Mouse (Mus musculus) cortical plate, adult 2 months (tissue): Measurements from ENCODE around the gene Fgfr2. TPM values are rescaled to one million over a fixed set of nuclear protein-coding genes. Genes with fewer than 3 reads are reported as not detected.

Experiments
- H3K27ac ChIP-seq: fragments of 200-500 bp; 2 replicates; pipeline ENCODE4 v1.5.1; 2012; ENCODE audit warnings: low read length, control low read depth, inconsistent platforms; ENCODE audit not compliant: insufficient read depth
- H3K4me1 ChIP-seq: fragments of 200-500 bp; 2 replicates; pipeline ENCODE4 v1.6.1; 2011; ENCODE audit warnings: low read length; ENCODE audit not compliant: control insufficient read depth, insufficient read depth
- H3K4me3 ChIP-seq: fragments of 200-500 bp; 2 replicates; pipeline ENCODE4 v1.5.1; 2011; ENCODE audit warnings: mild to moderate bottlenecking, low read length, control low read depth; ENCODE audit not compliant: insufficient read depth
- CTCF ChIP-seq: fragments of 200-500 bp; IDR thresholded peaks from 2 replicates; pipeline ENCODE4 v1.5.1; 2011; ENCODE audit warnings: mild to moderate bottlenecking, control low read depth, low read length; ENCODE audit not compliant: insufficient read depth; ENCODE audit errors: extremely low read depth
- POLR2A ChIP-seq: fragments of 200-500 bp; IDR thresholded peaks from 2 replicates; pipeline ENCODE4 v1.6.1; 2011; ENCODE audit warnings: mild to moderate bottlenecking, low read length, control low read depth; ENCODE audit not compliant: insufficient read depth; ENCODE audit errors: extremely low read depth
- polyA plus RNA-seq: library from polyadenylated mRNA; depleted of rRNA; stranded (reverse); fragments of >200 nt; gene quantifications from 2 replicates; pipeline ENCODE4 v1.2.3, GENCODE M21; 2012

Gene Fgfr2
- polyA plus RNA-seq, 1 experiment = 50.4 TPM

DNA sequence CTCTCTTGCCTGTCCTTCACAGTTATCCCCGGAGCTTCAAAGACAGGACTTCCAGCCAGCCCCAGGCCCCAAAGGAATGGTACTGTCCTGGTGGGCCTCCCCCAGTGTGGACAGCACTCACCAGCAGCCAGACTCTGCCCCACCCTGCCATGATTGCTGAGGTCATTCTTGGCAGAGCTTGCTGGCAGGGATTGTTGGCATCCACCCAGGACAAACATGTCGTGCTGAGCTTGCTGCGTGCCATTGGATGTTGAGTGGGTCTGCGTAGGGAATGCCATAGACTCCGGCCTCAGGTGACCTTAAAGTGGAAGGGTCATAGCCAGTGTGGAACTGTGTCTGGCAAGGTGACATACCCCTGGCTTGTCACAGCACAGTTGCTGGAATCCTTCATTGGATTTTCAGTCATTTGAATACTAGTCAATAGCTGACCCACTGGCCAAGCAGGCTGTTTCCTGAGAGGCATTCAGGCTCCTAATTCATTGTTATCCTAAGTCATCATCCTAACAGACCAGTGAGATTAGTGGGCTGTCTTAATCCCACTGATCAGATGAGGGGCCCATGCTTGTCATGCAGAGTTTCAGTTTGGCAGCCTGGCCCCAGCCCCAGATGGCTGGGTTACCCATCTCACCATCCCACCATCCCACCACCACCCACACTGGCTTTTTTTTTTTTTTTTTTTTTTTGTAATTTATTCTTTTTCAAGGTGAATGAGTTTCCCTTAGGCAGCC, 2145.2 kb downstream of the Fgfr2 start:
- no peak overlapping the region for H3K4me3 ChIP-seq
- TF ChIP-seq POLR2A = no peak
- TF ChIP-seq CTCF = no peak
- H3K4me1 ChIP-seq = peaks cover 1% of the 10 kb centered on the region; the same call in 1 of the 2 replicates
- no peak overlapping the region for H3K27ac ChIP-seq

DNA sequence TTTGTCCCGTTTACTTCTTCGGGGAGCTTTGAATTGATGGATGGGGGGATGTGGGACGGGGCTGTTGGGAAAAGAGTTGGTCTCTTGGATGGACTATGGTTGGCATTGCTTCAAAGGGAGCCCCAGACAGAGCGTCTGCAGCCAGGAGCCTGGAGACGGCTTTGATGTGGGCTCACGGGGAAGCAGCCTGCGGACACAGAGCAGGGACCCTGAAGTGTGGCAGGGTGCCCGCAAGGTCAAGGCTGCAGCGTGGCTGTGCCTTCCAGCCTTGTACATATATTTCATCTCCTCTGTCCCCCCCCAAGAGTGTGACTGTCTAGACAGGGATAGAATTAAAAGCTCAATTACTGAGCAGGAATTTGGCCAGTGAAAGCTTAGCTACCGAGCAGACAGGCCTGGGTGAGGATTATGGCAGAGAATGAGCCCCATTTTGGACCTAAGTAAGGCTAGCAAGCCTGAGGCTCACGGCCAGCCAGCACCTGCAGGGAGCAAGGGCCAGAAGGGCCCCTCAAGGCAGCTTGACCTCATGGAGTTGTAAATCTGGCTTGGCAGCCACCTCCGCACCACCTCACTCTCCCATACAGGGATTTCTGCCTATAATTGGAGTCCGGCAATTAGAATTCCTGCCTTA, 2146.7 kb downstream of the Fgfr2 start:
- TF ChIP-seq CTCF = no peak
- no peak for TF ChIP-seq POLR2A
- no peak overlapping the region for H3K4me3 ChIP-seq
- H3K27ac ChIP-seq = no peak overlapping the region
- peaks cover 1% of the 10 kb centered on the region; the same call in 1 of the 2 replicates for H3K4me1 ChIP-seq

DNA sequence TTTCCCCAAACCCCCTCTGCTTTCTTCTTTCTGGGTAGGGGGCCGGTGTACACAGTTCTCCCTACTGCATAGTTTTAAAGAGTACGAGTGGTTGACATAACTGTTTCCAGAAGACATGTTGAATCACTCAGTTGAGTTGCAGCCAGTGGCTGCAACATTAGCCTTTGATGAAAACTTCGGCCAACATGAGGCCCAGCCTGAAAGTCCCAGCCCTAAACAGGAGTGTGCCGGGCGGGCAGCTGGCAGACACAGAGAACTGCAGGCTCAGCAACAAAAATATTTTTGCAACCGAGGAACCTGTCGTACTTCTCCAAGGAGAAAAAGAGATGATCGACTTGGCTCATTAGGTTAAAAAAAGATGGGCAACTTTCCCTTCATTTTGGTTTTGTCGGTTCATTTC, 2150.4 kb downstream of the Fgfr2 start:
- no peak overlapping the region for H3K27ac ChIP-seq
- peaks cover under 1% of the 10 kb centered on the region for H3K4me1 ChIP-seq
- TF ChIP-seq POLR2A = no peak
- no peak for TF ChIP-seq CTCF
- no peak overlapping the region for H3K4me3 ChIP-seq

DNA sequence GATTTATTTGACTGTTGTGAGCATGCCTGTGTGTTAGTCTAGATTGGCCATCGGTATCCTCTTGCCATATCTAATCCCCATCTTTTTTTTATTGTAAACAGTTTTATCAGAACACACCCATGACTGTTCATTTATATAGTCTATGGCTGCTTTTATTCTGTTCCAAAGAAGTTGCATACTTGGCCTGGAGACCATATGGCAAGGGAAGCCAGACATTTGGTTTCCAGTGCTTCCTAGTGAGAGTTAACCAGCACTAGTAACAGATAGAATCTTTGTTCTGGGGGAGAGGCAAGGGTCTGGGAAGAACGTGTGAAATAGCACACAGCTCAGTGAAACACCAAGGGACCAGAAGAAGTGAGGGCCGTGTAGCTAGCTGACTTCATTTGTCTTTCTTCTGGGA, 2153.6 kb downstream of the Fgfr2 start:
- no peak for TF ChIP-seq CTCF
- no peak for TF ChIP-seq POLR2A
- Histone ChIP-seq H3K4me1 (peaks cover 3% of the 10 kb centered on the region), H3K4me3 (no peak overlapping the region), H3K27ac (no peak overlapping the region)

DNA sequence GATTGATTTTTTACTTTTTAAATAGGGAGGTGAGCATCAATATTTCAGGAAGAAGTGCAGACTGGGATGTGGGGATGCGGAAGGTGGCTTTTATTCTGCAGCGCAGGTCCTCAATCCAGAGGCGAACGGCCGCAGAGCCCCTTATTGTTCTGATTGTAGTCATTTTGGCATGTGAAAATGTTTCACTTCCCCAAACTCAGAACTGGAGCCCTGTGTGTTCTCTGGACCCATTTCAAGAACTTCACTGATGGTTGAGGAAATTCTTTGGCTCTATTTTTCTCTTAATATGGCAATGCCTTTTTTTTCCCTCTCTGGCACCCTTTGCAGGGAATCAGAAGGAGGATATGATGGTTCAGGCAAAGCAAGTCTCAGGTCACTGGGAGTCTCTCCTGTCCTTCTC, 2154.1 kb downstream of the Fgfr2 start:
- Histone ChIP-seq H3K4me1 (peaks cover 3% of the 10 kb centered on the region), H3K4me3 (no peak overlapping the region), H3K27ac (no peak overlapping the region)
- TF ChIP-seq CTCF = no peak
- TF ChIP-seq POLR2A = no peak

DNA sequence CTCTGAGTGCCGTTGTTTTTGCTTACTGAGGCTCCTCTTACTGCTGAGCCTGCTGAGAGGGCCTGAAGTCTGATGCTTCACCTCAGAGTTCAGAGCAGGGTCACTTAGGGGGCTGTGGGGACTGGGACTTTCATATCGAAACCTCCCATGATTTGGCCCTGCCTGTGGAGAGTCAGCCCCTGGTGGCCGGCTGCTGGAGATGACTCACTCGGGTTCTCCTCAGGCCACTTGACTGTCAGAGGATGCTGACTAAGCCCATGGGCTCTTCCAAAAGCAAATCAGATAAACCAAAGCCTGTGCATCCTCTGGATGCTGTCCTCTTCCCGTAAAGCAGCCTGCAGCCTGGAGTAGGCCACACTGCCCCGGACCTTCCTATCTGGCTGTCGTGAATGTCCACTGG, 2154.6 kb downstream of the Fgfr2 start:
- H3K4me3 ChIP-seq = no peak overlapping the region
- no peak for TF ChIP-seq CTCF
- no peak for TF ChIP-seq POLR2A
- 0 out of 2 replicates have a peak overlapping the region, but pooled peaks have one; percentile 35 for H3K27ac ChIP-seq
- H3K4me1 ChIP-seq = peaks cover 3% of the 10 kb centered on the region

DNA sequence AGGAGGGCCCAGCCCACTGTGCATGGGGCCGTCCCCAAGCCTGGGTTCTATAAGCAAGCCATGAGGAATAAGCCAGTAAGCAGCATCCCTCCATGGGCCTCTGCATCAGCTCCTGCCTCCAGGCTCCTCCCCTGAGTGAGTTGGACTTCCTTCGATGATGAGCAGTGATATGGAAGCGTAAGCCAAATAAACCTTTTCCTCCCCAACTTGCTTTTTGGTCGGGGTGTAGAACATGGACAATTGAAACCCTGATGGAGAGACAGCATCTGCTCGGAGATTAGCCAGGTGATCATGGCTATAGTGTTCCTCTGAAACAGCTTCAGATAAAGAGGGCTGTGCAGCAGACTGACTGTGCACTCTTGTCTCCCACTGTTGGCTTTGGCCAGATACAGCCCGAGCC, 2155.2 kb downstream of the Fgfr2 start:
- no peak overlapping the region for H3K27ac ChIP-seq
- H3K4me3 ChIP-seq = no peak overlapping the region
- TF ChIP-seq POLR2A (no peak), CTCF (no peak)
- peaks cover 3% of the 10 kb centered on the region for H3K4me1 ChIP-seq

DNA sequence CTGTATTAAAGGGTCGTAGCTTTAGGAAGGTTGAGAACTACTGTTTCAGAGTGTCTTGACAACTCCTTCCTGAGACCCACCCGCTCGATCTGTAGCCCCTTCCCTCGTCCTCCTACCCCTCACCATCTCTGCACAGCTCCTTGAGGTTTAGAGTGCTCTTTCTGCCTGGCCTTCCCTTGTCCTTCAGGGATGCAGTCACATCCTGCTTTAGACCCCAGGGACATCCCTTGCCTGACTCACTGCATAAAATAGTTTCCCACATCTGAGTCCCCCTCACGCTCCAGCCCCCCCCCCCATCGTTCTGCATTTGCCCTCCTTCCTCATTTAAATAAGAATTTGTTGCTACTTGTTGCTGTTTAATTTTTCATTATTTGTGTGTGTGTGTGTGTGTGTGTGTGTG, 2156.3 kb downstream of the Fgfr2 start:
- no peak overlapping the region for H3K4me3 ChIP-seq
- no peak overlapping the region for H3K27ac ChIP-seq
- H3K4me1 ChIP-seq = peaks cover 3% of the 10 kb centered on the region
- TF ChIP-seq POLR2A = no peak
- no peak for TF ChIP-seq CTCF

DNA sequence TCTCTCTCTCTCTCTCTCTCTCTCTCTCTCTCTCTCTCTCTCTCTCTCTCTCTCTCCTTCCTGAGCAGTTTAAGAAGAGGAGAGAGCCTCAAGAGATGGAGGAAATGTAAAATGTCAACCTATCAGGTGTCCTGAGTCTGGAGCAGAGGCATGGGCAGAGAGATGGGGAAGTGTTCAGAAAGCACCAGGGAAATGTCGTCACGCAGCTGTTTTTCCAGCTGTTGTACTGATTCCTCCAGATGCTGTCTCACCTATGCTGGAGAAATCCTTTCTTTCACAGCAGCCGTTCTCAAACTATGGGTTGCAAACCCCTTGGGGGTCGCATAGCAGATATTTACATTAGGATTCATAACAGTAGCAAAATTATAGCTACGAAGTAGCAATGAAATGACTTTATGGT, 2156.7 kb downstream of the Fgfr2 start:
- no peak for TF ChIP-seq CTCF
- TF ChIP-seq POLR2A = no peak
- Histone ChIP-seq H3K4me1 (peaks cover 3% of the 10 kb centered on the region), H3K27ac (no peak overlapping the region), H3K4me3 (no peak overlapping the region)

DNA sequence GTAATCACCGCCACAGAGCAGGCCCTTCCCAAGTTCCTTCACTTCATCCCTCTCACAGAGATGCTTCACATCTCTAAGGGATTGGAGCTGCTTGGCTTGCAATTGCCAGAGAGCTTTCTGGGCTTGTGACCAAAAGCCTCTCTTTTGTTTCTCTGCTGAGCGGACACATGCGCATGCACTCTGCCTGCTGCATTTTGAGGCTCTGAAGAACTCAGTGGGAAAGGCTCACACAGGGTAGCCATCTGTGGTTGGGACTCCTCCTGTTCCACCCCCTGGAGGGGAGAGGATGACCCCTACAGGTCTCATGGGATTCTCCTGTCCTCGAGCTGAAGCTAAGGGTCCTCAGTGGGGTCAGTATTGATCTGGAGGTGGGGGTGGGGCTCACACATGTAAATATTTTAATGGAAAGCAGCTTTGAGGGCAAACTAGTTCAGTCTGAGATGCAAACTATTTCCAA, 2157.2 kb downstream of the Fgfr2 start:
- peaks cover 3% of the 10 kb centered on the region for H3K4me1 ChIP-seq
- H3K4me3 ChIP-seq = no peak overlapping the region
- H3K27ac ChIP-seq = no peak overlapping the region
- TF ChIP-seq CTCF (no peak), POLR2A (no peak)
